Mouse (Mus musculus): ENCODE data around the gene Hectd4.

- TF ChIP-seq CTCF (IDR thresholded peaks at IDR 0.05; ENCODE audit: low read depth), result no peak
- no peak for TF ChIP-seq EP300 (IDR thresholded peaks at IDR 0.05; ENCODE audit: low read depth)
These were observed 146.6 kb downstream of the Hectd4 start for GRCm38 (mm10) chr5:121366449-121367225.
